Mouse (Mus musculus): ENCODE data around the gene Mvp. TPM values are rescaled to one million over a fixed set of nuclear protein-coding genes. Genes with fewer than 3 reads are reported as not detected.

The Mvp gene
- polyA plus RNA-seq, 1 experiment: 64.9 TPM

DNA sequence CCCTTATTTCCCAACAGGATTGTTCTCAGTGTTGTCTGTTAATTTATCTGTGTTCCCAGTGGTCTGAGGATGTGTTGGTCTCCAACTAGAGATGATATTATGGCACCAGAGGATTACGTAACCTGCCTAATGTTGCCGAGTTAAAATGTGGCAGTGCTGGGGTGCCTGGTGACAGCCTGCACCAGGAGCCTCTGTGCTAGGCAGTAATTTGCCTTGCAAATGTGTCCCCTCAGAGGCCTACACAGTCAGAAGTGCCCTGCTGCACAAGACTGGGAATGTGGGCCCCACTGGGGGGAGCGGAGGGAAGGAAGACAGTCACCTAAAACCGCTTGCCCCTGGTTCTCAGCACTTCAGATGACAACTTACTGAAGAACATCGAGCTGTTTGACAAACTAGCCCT lies 72.6 kb downstream of the Mvp start:
- no peak overlapping the region for H3K27ac ChIP-seq (ENCODE audit: control insufficient read depth, insufficient read depth, low read length)
- H3K36me3 ChIP-seq (ENCODE audit: control insufficient read depth, insufficient read depth, low read length): 0 out of 2 replicates have a peak, but pooled peaks cover 1% of the 10 kb centered on the region
- DNase-seq: no peak
- WGBS: 91% methylated on average over 5 of the region's 5 CpGs
- H3K4me3 ChIP-seq (ENCODE audit: control insufficient read depth, insufficient read depth, low read length): no peak overlapping the region
- H3K27me3 ChIP-seq (ENCODE audit: control insufficient read depth, insufficient read depth, low read length): no peaks in the 10 kb centered on the region
- TF ChIP-seq POLR2A (IDR thresholded peaks at IDR 0.05; ENCODE audit: control insufficient read depth, extremely low read depth, insufficient read depth, low read length, poor library complexity): no peak
- TF ChIP-seq CTCF (IDR thresholded peaks at IDR 0.05; ENCODE audit: borderline replicate concordance, control insufficient read depth, extremely low read depth, insufficient read depth, low read length, poor library complexity): no peak
- H3K4me1 ChIP-seq (replicated peaks; ENCODE audit: control insufficient read depth, insufficient read depth, low read length): no peaks in the 10 kb centered on the region

- 0 out of 2 replicates have a peak, but pooled peaks cover 5% of the 10 kb centered on the region for H3K36me3 ChIP-seq (ENCODE audit: control insufficient read depth, insufficient read depth, low read length)
- H3K27ac ChIP-seq (ENCODE audit: control insufficient read depth, insufficient read depth, low read length): no peak overlapping the region
- H3K4me1 ChIP-seq (replicated peaks; ENCODE audit: control insufficient read depth, insufficient read depth, low read length): no peaks in the 10 kb centered on the region
These were observed 73.2 kb downstream of the Mvp start for GRCm38 (mm10) chr7:126941171-126941570.

More at GRCm38 (mm10) chr7:126941171-126941570, 73.2 kb downstream of the Mvp start:
- 90% methylated on average over 6 of the region's 6 CpGs for WGBS
- no peak for DNase-seq
- H3K27me3 ChIP-seq (ENCODE audit: control insufficient read depth, insufficient read depth, low read length): no peaks in the 10 kb centered on the region
- no peak overlapping the region for H3K4me3 ChIP-seq (ENCODE audit: control insufficient read depth, insufficient read depth, low read length)
- TF ChIP-seq POLR2A (IDR thresholded peaks at IDR 0.05; ENCODE audit: control insufficient read depth, extremely low read depth, insufficient read depth, low read length, poor library complexity): no peak
- TF ChIP-seq CTCF (IDR thresholded peaks at IDR 0.05; ENCODE audit: borderline replicate concordance, control insufficient read depth, extremely low read depth, insufficient read depth, low read length, poor library complexity): no peak

Other genes with a start within 250 kb of the Mvp start
- gene Gdpd3, start 248.3 kb downstream of the Mvp start, polyA plus RNA-seq (2012; rRNA removed): 15.7 and 106 TPM in 2 replicates
- gene Ypel3, start 237.7 kb downstream of the Mvp start, polyA plus RNA-seq (2012; rRNA removed): 622 and 685 TPM in 2 replicates
- 25.0 and 37.9 TPM in 2 replicates for gene Tbx6, start 233.1 kb downstream of the Mvp start, polyA plus RNA-seq (2012; rRNA removed)
- gene Ppp4c, start 222.1 kb downstream of the Mvp start, polyA plus RNA-seq (2012; rRNA removed): 460 and 482 TPM in 2 replicates
- gene Fam57b, start 217.0 kb downstream of the Mvp start, polyA plus RNA-seq (2012; rRNA removed): 2.9 and 3.3 TPM in 2 replicates
- gene 4930451I11Rik, start 183.0 kb downstream of the Mvp start, polyA plus RNA-seq (2012; rRNA removed): not detected in 2 replicates
- gene Doc2a, start 167.2 kb downstream of the Mvp start, polyA plus RNA-seq (2012; rRNA removed): 0.12 and 0.13 TPM in 2 replicates
- gene Hirip3, start 152.6 kb downstream of the Mvp start, polyA plus RNA-seq (2012; rRNA removed): 18.7 and 24.6 TPM in 2 replicates
- 120 and 122 TPM in 2 replicates for gene Ino80e, start 152.2 kb downstream of the Mvp start, polyA plus RNA-seq (2012; rRNA removed)
- 182 and 198 TPM in 2 replicates for gene Taok2, start 129.9 kb downstream of the Mvp start, polyA plus RNA-seq (2012; rRNA removed)
- 87.7 and 94.7 TPM in 2 replicates for gene Tmem219, start 91.7 kb downstream of the Mvp start, polyA plus RNA-seq (2012; rRNA removed)
- gene Kctd13, start 85.7 kb downstream of the Mvp start, polyA plus RNA-seq (2012; rRNA removed): 38.8 and 42.4 TPM in 2 replicates
- gene Asphd1, start 65.0 kb downstream of the Mvp start, polyA plus RNA-seq (2012; rRNA removed): 0.33 and 0.35 TPM in 2 replicates
- gene Sez6l2, start 64.1 kb downstream of the Mvp start, polyA plus RNA-seq (2012; rRNA removed): 2.9 and 3.7 TPM in 2 replicates
- gene Cdipt, start 38.7 kb downstream of the Mvp start, polyA plus RNA-seq (2012; rRNA removed): 280 and 294 TPM in 2 replicates
- gene Cdiptos, start 38.5 kb downstream of the Mvp start, polyA plus RNA-seq (2012; rRNA removed): 0.34 and 1.0 TPM in 2 replicates
- gene Pagr1b, start 1.9 kb upstream of the Mvp start, polyA plus RNA-seq (2012; rRNA removed): 5.4 and 6.2 TPM in 2 replicates
- 11.9 and 12.7 TPM in 2 replicates for gene Pagr1a, start 2.7 kb upstream of the Mvp start, polyA plus RNA-seq (2012; rRNA removed)
- 103 and 113 TPM in 2 replicates for gene Gm42742, start 6.5 kb upstream of the Mvp start, polyA plus RNA-seq (2012; rRNA removed)
- 49.7 and 53.1 TPM in 2 replicates for gene Prrt2, start 6.6 kb upstream of the Mvp start, polyA plus RNA-seq (2012; rRNA removed)
- gene Maz, start 12.4 kb upstream of the Mvp start, polyA plus RNA-seq (2012; rRNA removed): 954 and 1,846 TPM in 2 replicates
- 50.5 and 66.8 TPM in 2 replicates for gene Kif22, start 27.9 kb upstream of the Mvp start, polyA plus RNA-seq (2012; rRNA removed)
- gene Zg16, start 72.7 kb upstream of the Mvp start, polyA plus RNA-seq (2012; rRNA removed): 0.73 and 1.2 TPM in 2 replicates
- gene AI467606, start 76.7 kb upstream of the Mvp start, polyA plus RNA-seq (2012; rRNA removed): 518 and 532 TPM in 2 replicates
- 8.0 and 10.1 TPM in 2 replicates for gene Qprt, start 107.6 kb upstream of the Mvp start, polyA plus RNA-seq (2012; rRNA removed)
- 135 and 157 TPM in 2 replicates for gene Spn, start 123.2 kb upstream of the Mvp start, polyA plus RNA-seq (2012; rRNA removed)
- 63.4 and 67.2 TPM in 2 replicates for gene Cd2bp2, start 181.4 kb upstream of the Mvp start, polyA plus RNA-seq (2012; rRNA removed)
- gene Tbc1d10b, start 193.8 kb upstream of the Mvp start, polyA plus RNA-seq (2012; rRNA removed): 70.3 and 81.3 TPM in 2 replicates
- gene Mylpf, start 194.3 kb upstream of the Mvp start, polyA plus RNA-seq (2012; rRNA removed): 10.7 and 12.3 TPM in 2 replicates
- 30.4 and 31.6 TPM in 2 replicates for gene Zfp553, start 218.4 kb upstream of the Mvp start, polyA plus RNA-seq (2012; rRNA removed)
- 1,045 and 1,102 TPM in 2 replicates for gene Sept1, start 218.5 kb upstream of the Mvp start, polyA plus RNA-seq (2012; rRNA removed)
- gene Zfp771, start 229.7 kb upstream of the Mvp start, polyA plus RNA-seq (2012; rRNA removed): 91.3 and 102 TPM in 2 replicates
- 122 and 125 TPM in 2 replicates for gene Dctpp1, start 246.1 kb upstream of the Mvp start, polyA plus RNA-seq (2012; rRNA removed)